Mouse (Mus musculus) liver, embryonic 14.5 days (tissue): ENCODE data around the gene Fam187a. TPM values are rescaled to one million over a fixed set of nuclear protein-coding genes. Genes with fewer than 3 reads are reported as not detected.

Source experiments
- ATAC-seq: fragments of 200-750 bp; cut with Nextera tagmentation; 2 replicates; pipeline ENCODE4 v1.8.0; 2017; ENCODE audit warnings: moderate number of reproducible peaks, mild to moderate bottlenecking, moderate library complexity; ENCODE audit not compliant: insufficient read depth
- DNase-seq, 3 experiments: peaks; one replicate each; pipeline ENCODE4 v3.0.0-alpha.2; 2012 to 2013; ENCODE audit warnings: low read depth in 3 of 3, low spot score in 3 of 3
- H3K27ac ChIP-seq: fragments of 300-500 bp; sonication (generic); 2 replicates; pipeline ENCODE4 v1.5.1; 2014; ENCODE audit warnings: moderate library complexity, mild to moderate bottlenecking, control low read depth, inconsistent platforms
- H3K27me3 ChIP-seq: fragments of 300-500 bp; sonication (generic); 2 replicates; pipeline ENCODE4 v1.6.1; 2014; ENCODE audit warnings: mild to moderate bottlenecking, low read length, moderate library complexity; ENCODE audit not compliant: control insufficient read depth, insufficient read depth
- H3K36me3 ChIP-seq: fragments of 300-500 bp; sonication (generic); replicated peaks from 2 replicates; pipeline ENCODE4 v1.6.1; 2014; ENCODE audit warnings: low read depth; ENCODE audit not compliant: control insufficient read depth, insufficient read depth
- H3K4me1 ChIP-seq, 2 experiments: fragments of 200-500 bp in 1 of 2; fragments of 300-500 bp in 1 of 2; sonication (generic) in 1 of 2; replicated peaks; 2 replicates each; pipeline ENCODE4 v1.6.1; 2012 to 2014; ENCODE audit warnings: antibody characterized with exemption in 1 of 2, inconsistent platforms in 1 of 2, low read length in 1 of 2; ENCODE audit not compliant: control insufficient read depth in 2 of 2, insufficient read depth in 2 of 2
- H3K4me2 ChIP-seq: fragments of 300-500 bp; sonication (generic); 2 replicates; pipeline ENCODE4 v1.6.1; 2014; ENCODE audit warnings: low read depth, mild to moderate bottlenecking, control low read depth, moderate library complexity
- H3K4me3 ChIP-seq, 2 experiments: fragments of 200-500 bp in 1 of 2; fragments of 300-500 bp in 1 of 2; sonication (generic) in 1 of 2; 2 replicates each; pipeline ENCODE4 v1.5.1; 2012 to 2014; ENCODE audit warnings: low read depth in 2 of 2, low read length in 2 of 2, mild to moderate bottlenecking in 2 of 2, control low read depth in 1 of 2, inconsistent platforms in 1 of 2, moderate library complexity in 1 of 2; ENCODE audit not compliant: insufficient read depth in 1 of 2
- H3K9ac ChIP-seq: fragments of 300-500 bp; sonication (generic); replicated peaks from 2 replicates; pipeline ENCODE4 v1.6.1; 2014; ENCODE audit warnings: mild to moderate bottlenecking, control low read depth, moderate library complexity
- H3K9me3 ChIP-seq: fragments of 300-500 bp; sonication (generic); 2 replicates; pipeline ENCODE4 v1.6.1; 2016; ENCODE audit warnings: low read length, mixed read lengths; ENCODE audit not compliant: control insufficient read depth
- CTCF ChIP-seq: IDR thresholded peaks from 2 replicates; pipeline ENCODE4 v1.5.1; 2016; ENCODE audit warnings: antibody characterized with exemption, low read depth, control low read depth
- EP300 ChIP-seq: IDR thresholded peaks from 2 replicates; pipeline ENCODE4 v1.6.1; 2016; ENCODE audit warnings: antibody characterized with exemption, low read depth
- WGBS: fragments of 180-500 bp; shearing (Covaris S2); extraction: QIAGEN DNeasy Blood & Tissue Kit; methylation state at CpG from one replicate; pipeline ENCODE4 v1.1.7; 2014; ENCODE audit not compliant: insufficient replicate concordance; 5-methylcytosine and 5-hydroxymethylcytosine counted together
- polyA plus RNA-seq, 2 experiments: library from polyadenylated mRNA; depleted of rRNA in 1 of 2; stranded (reverse) in 1 of 2; unstranded in 1 of 2; fragments of >200 nt; fragmentation: Nextera tagmentation in 1 of 2; extraction: Ambion mirVana in 1 of 2; gene quantifications; 2 replicates each; pipeline versions ENCODE4 v1.2.1 to v1.2.3; 2012 to 2014

The Fam187a gene
- polyA plus RNA-seq, 2 experiments: 0.06 TPM; not detected in 1

GRCm38 (mm10) chr11:102890096-102890495, 5.1 kb downstream of the Fam187a start:
- DNase-seq (no peak), ATAC-seq (no peak)
- H3K27me3 ChIP-seq: no peaks in the 10 kb centered on the region; the same call in none of the 2 replicates
- H3K9me3 ChIP-seq: no peaks in the 10 kb centered on the region
- no peak overlapping the region for H3K4me2 ChIP-seq
- no peak overlapping the region for H3K27ac ChIP-seq
- no peaks in the 10 kb centered on the region for H3K36me3 ChIP-seq
- TF ChIP-seq EP300: no peak
- TF ChIP-seq CTCF: no peak
- WGBS: 65% methylated on average over 5 of the region's 5 CpGs
- H3K9ac ChIP-seq: no peak overlapping the region
- no peak overlapping the region for H3K4me3 ChIP-seq
- H3K4me1 ChIP-seq: peaks cover 26 to 34% of the 10 kb centered on the region in 2 experiments

- peak; percentile 77 to 84 (median 78) for DNase-seq
- ATAC-seq: peak; percentile 69
- H3K36me3 ChIP-seq: no peaks in the 10 kb centered on the region
- no peak for TF ChIP-seq EP300
- peak; percentile 99 for TF ChIP-seq CTCF
- H3K27ac ChIP-seq: peak overlapping the region; percentile 65
- H3K9ac ChIP-seq: peak overlapping the region; percentile 87
- H3K27me3 ChIP-seq: no peaks in the 10 kb centered on the region; the same call in none of the 2 replicates
- peaks cover 35 to 45% of the 10 kb centered on the region in 2 experiments for H3K4me1 ChIP-seq
- WGBS: 6% methylated on average over 43 of the region's 43 CpGs
- peak overlapping the region; percentile 48 to 76 for H3K4me3 ChIP-seq
- no peaks in the 10 kb centered on the region for H3K9me3 ChIP-seq
- peak overlapping the region; percentile 98 for H3K4me2 ChIP-seq
These were observed 8.2 kb downstream of the Fam187a start for GRCm38 (mm10) chr11:102893015-102893651.

GRCm38 (mm10) chr11:102894716-102895115, 9.7 kb downstream of the Fam187a start:
- Histone ChIP-seq H3K9ac (peak overlapping the region; percentile 95), H3K4me3 (peak overlapping the region; percentile 76 to 78), H3K4me1 (peaks cover 35 to 45% of the 10 kb centered on the region in 2 experiments), H3K4me2 (peak overlapping the region; percentile 98), H3K27me3 (no peaks in the 10 kb centered on the region; the same call in none of the 2 replicates), H3K27ac (peak overlapping the region; percentile 96), H3K9me3 (no peaks in the 10 kb centered on the region), H3K36me3 (no peaks in the 10 kb centered on the region)
- DNase-seq (no peak), ATAC-seq (no peak)
- TF ChIP-seq EP300: no peak
- no peak for TF ChIP-seq CTCF
- WGBS: 74% methylated on average over 4 of the region's 4 CpGs

- Histone ChIP-seq H3K9ac (peak overlapping the region; percentile 95), H3K4me2 (peak overlapping the region; percentile 98), H3K4me3 (peak overlapping the region; percentile 76 to 78), H3K9me3 (no peaks in the 10 kb centered on the region), H3K36me3 (no peaks in the 10 kb centered on the region), H3K27me3 (no peaks in the 10 kb centered on the region; the same call in 1 of the 2 replicates), H3K27ac (peak overlapping the region; percentile 96), H3K4me1 (peaks cover 35 to 44% of the 10 kb centered on the region in 2 experiments)
- DNase-seq (peak; percentile 79 to 83 (median 81)), ATAC-seq (peak; percentile 97)
- TF ChIP-seq EP300 (peak; percentile 85), CTCF (peak; percentile 11; the same call in 1 of the 2 replicates)
- WGBS: 9% methylated on average over 9 of the region's 9 CpGs
These were observed 10.8 kb downstream of the Fam187a start for GRCm38 (mm10) chr11:102895779-102896178.

- Histone ChIP-seq H3K4me3 (no peak overlapping the region), H3K9me3 (no peaks in the 10 kb centered on the region), H3K36me3 (no peaks in the 10 kb centered on the region), H3K4me1 (peaks cover 31 to 40% of the 10 kb centered on the region in 2 experiments), H3K27me3 (no peaks in the 10 kb centered on the region; the same call in 1 of the 2 replicates), H3K9ac (no peak overlapping the region), H3K4me2 (no peak overlapping the region), H3K27ac (no peak overlapping the region)
- TF ChIP-seq EP300: no peak
- no peak for TF ChIP-seq CTCF
- no peak for DNase-seq
- WGBS: 79% methylated on average over 20 of the region's 20 CpGs
- ATAC-seq: no peak
These were observed 11.7 kb downstream of the Fam187a start for GRCm38 (mm10) chr11:102896641-102897040.
